20 mouse cellular contexts compared by ENCODE assay signal in genomic region chr1:84947390-84947789, GRCm38 (mm10). TPM values are rescaled to one million over a fixed set of nuclear protein-coding genes. Genes with fewer than 3 reads are reported as not detected.
A peak's percentile ranks its signal among the peaks of the same experiment; 100 is the strongest.
DNase-seq lines count a peak whose midpoint lies in the region; ATAC-seq and TF ChIP-seq lines count a peak whose summit lies in the region.
"Had no signal": no experiment of that assay in that cellular context is flagged by ENCODE, and none has a peak within 500 bp of the region (broad histone marks: within the 10 kb centered on the region; RNA-seq: fewer than 3 reads in every experiment).

No protein-coding gene starts in this region.

- TF ChIP-seq CTCF in left cerebral cortex, adult 2 months (IDR thresholded peaks at IDR 0.05): no peak
- no peak for TF ChIP-seq CTCF in Patski (IDR thresholded peaks at IDR 0.05)

- H3K27ac ChIP-seq in left cerebral cortex, adult 2 months: no peak overlapping the region
- no peak overlapping the region for H3K27ac ChIP-seq in forebrain, embryonic 15.5 days (replicated peaks)
- no peak overlapping the region for H3K27ac ChIP-seq in forebrain, embryonic 10.5 days
- H3K27ac ChIP-seq: hindbrain, embryonic 13.5 days; limb, embryonic 12.5 days; liver, embryonic 15.5 days; midbrain, embryonic 12.5 days had no signal

- CTCF ChIA-PET in Patski (lab: Charles Lee): no interaction called here

- peak; percentile 2 to 5 for DNase-seq in left cerebral cortex, adult 2 months (ENCODE audit: extremely low spot score in 1 of 2, low spot score in 2 of 2)
- no peak for DNase-seq in left cerebral cortex, adult 11 months (ENCODE audit: low spot score)
- DNase-seq in Patski (ENCODE audit: low read depth, low spot score): peak; percentile 15
- peak; percentile 92 for DNase-seq in kidney, adult 9 months
- peak; percentile 60 to 85 for DNase-seq in kidney, postnatal 25 days
- no peak for DNase-seq in forebrain, embryonic 10.5 days (ENCODE audit: extremely low spot score, low spot score)
- DNase-seq in embryo, embryonic 10.5 days (ENCODE audit: low spot score): no peak
- DNase-seq: cerebellum, adult 11-12 months; cerebellum, postnatal 10 days; gastrocnemius, postnatal 36 days; heart, postnatal 36 days; lung, postnatal 14 days; thymus, postnatal 25 days had no signal

- POLR2A ChIA-PET in Patski (lab: Charles Lee): no interaction called here

- in situ Hi-C loops in Patski (cut with MboI; ENCODE audit: low pct_unique_long_range_greater_than_20kb): no loop called here

- WGBS in forebrain, embryonic 15.5 days: 61% methylated on average over 2 of the region's 2 CpGs
- 74% methylated on average over 2 of the region's 2 CpGs for WGBS in forebrain, embryonic 10.5 days

- no peaks in the 10 kb centered on the region for H3K9me3 ChIP-seq in forebrain, embryonic 15.5 days
- H3K9me3 ChIP-seq in forebrain, embryonic 10.5 days: no peaks in the 10 kb centered on the region
- H3K9me3 ChIP-seq: hindbrain, embryonic 13.5 days; limb, embryonic 12.5 days; liver, embryonic 15.5 days; midbrain, embryonic 12.5 days had no signal

- H3K4me1 ChIP-seq in forebrain, embryonic 15.5 days: no peaks in the 10 kb centered on the region
- no peaks in the 10 kb centered on the region for H3K4me1 ChIP-seq in forebrain, embryonic 10.5 days
- H3K4me1 ChIP-seq: hindbrain, embryonic 13.5 days; limb, embryonic 12.5 days; liver, embryonic 15.5 days; midbrain, embryonic 12.5 days had no signal

- no peak overlapping the region for H3K4me3 ChIP-seq in left cerebral cortex, adult 2 months
- H3K4me3 ChIP-seq in forebrain, embryonic 15.5 days: no peak overlapping the region
- H3K4me3 ChIP-seq in forebrain, embryonic 10.5 days: no peak overlapping the region
- H3K4me3 ChIP-seq: hindbrain, embryonic 13.5 days; limb, embryonic 12.5 days; liver, embryonic 15.5 days; midbrain, embryonic 12.5 days had no signal

- no peaks in the 10 kb centered on the region for H3K27me3 ChIP-seq in Patski
- no peaks in the 10 kb centered on the region for H3K27me3 ChIP-seq in forebrain, embryonic 15.5 days
- H3K27me3 ChIP-seq in forebrain, embryonic 10.5 days (ENCODE audit: poor library complexity, severe bottlenecking): no peaks in the 10 kb centered on the region
- H3K27me3 ChIP-seq: hindbrain, embryonic 13.5 days; limb, embryonic 12.5 days; liver, embryonic 15.5 days; midbrain, embryonic 12.5 days had no signal

- intact Hi-C loops in left cerebral cortex, adult 2 months (cut with DNase I): no loop called here

- H3K4me2 ChIP-seq in forebrain, embryonic 15.5 days (replicated peaks): no peak overlapping the region
- H3K4me2 ChIP-seq: hindbrain, embryonic 13.5 days; limb, embryonic 12.5 days; liver, embryonic 15.5 days; midbrain, embryonic 12.5 days had no signal

- H3K9ac ChIP-seq in forebrain, embryonic 15.5 days (replicated peaks): no peak overlapping the region
- H3K9ac ChIP-seq: hindbrain, embryonic 13.5 days; limb, embryonic 12.5 days; liver, embryonic 15.5 days; midbrain, embryonic 12.5 days had no signal

- no peaks in the 10 kb centered on the region for H3K36me3 ChIP-seq in forebrain, embryonic 15.5 days
- no peaks in the 10 kb centered on the region for H3K36me3 ChIP-seq in forebrain, embryonic 10.5 days (replicated peaks)
- H3K36me3 ChIP-seq: hindbrain, embryonic 13.5 days; limb, embryonic 12.5 days; liver, embryonic 15.5 days; midbrain, embryonic 12.5 days had no signal

- ATAC-seq in Patski: peak; percentile 26
- ATAC-seq in forebrain, embryonic 15.5 days (replicated peaks): no peak
- ATAC-seq: CD4-positive, CD25-positive, alpha-beta regulatory T cell, adult 4 months had no signal

RNA-seq across cellular contexts. Expression of gene Slc16a14, which starts 12.5 kb away (rescaled TPM):
- total RNA-seq in left cerebral cortex, adult 2 months (2021): 10 to 100 TPM; 12.5 to 12.9 TPM
- not detected for polyA plus RNA-seq in Patski (2021)
- polyA plus RNA-seq in forebrain, embryonic 15.5 days (2015; fragmentation: Nextera tagmentation; extraction: Ambion mirVana): 9.0 and 9.2 TPM in 2 replicates
- 0.68 and 1.5 TPM in 2 replicates for polyA plus RNA-seq in forebrain, embryonic 10.5 days (2016; fragmentation: Nextera tagmentation; extraction: Ambion mirVana)
- total RNA-seq: megakaryocyte progenitor cell, adult 5-6 weeks had no signal
- polyA plus RNA-seq: CD4-positive, CD25-positive, alpha-beta regulatory T cell, adult 4 months; liver, embryonic 15.5 days had no signal

Comparison
In these comparisons a context has a peak if more than half of its experiments do, and no peak if none do; other contexts are left out.
1. DNase-seq: peak in left cerebral cortex, adult 2 months (2 of 2), Patski (single experiment), kidney, adult 9 months (single experiment) and kidney, postnatal 25 days (2 of 2); none in left cerebral cortex, adult 11 months (single experiment), forebrain, embryonic 10.5 days (single experiment) and embryo, embryonic 10.5 days (single experiment).